ENCODE assay signal across 16 mouse cellular contexts in the genomic region with DNA sequence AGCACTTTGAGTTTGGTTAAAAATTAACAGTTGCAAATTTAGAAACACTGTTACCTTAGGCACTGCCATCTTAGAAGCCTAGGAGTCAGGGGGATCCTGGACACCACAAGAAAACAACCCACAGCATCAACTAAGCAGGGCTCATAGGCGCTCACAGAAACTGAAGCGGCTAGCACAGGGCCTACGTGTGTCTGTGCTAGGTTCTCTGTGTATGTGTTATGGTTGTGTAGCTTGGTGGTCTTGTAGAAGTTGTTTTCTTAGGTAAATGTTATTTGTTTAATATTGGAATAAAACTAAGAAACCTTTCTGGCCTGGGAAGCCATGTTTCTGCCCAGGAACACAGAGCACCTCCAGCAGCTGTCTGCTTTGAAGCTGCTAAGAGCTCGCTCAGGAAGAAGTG. TPM values are rescaled to one million over a fixed set of nuclear protein-coding genes. Genes with fewer than 3 reads are reported as not detected.
A peak's percentile ranks its signal among the peaks of the same experiment; 100 is the strongest.
DNase-seq lines count a peak whose midpoint lies in the region; ATAC-seq and TF ChIP-seq lines count a peak whose summit lies in the region.
"Had no signal": no experiment of that assay in that cellular context is flagged by ENCODE, and none has a peak within 500 bp of the region (broad histone marks: within the 10 kb centered on the region; RNA-seq: fewer than 3 reads in every experiment).

No protein-coding gene starts in this region.

- peaks cover 66% of the 10 kb centered on the region for H3K4me1 ChIP-seq in liver, embryonic 13.5 days (replicated peaks)
- peaks cover 38% of the 10 kb centered on the region for H3K4me1 ChIP-seq in bone marrow macrophage, adult 2 months (ENCODE audit: control insufficient read depth, insufficient read depth, low read length)
- H3K4me1 ChIP-seq in liver, postnatal 0 days (ENCODE audit: insufficient read depth): peaks cover 26% of the 10 kb centered on the region
- H3K4me1 ChIP-seq in forebrain, embryonic 13.5 days: peaks cover 21% of the 10 kb centered on the region

- no peaks in the 10 kb centered on the region for H3K27me3 ChIP-seq in liver, embryonic 13.5 days
- no peaks in the 10 kb centered on the region for H3K27me3 ChIP-seq in liver, postnatal 0 days (ENCODE audit: insufficient read depth, low read length)
- no peaks in the 10 kb centered on the region for H3K27me3 ChIP-seq in forebrain, embryonic 13.5 days
- H3K27me3 ChIP-seq: forebrain, embryonic 12.5 days; neural tube, embryonic 13.5 days had no signal

- no peak for TF ChIP-seq POLR2A in bone marrow macrophage, adult 2 months (IDR thresholded peaks at IDR 0.05; ENCODE audit: borderline replicate concordance, low read depth, low read length)

- peak overlapping the region; percentile 99 for H3K27ac ChIP-seq in gastrocnemius, adult 2 months
- peak overlapping the region; percentile 43 for H3K27ac ChIP-seq in liver, embryonic 13.5 days
- 0 out of 2 replicates have a peak overlapping the region, but pooled peaks have one; percentile 9 for H3K27ac ChIP-seq in bone marrow macrophage, adult 2 months (ENCODE audit: insufficient read depth, low read depth, low read length)
- H3K27ac ChIP-seq in liver, postnatal 0 days (ENCODE audit: low read depth): no peak overlapping the region; the same call in 1 of the 2 replicates
- no peak overlapping the region for H3K27ac ChIP-seq in forebrain, embryonic 13.5 days
- H3K27ac ChIP-seq: forebrain, embryonic 12.5 days; neural tube, embryonic 13.5 days had no signal

- intact Hi-C loops in gastrocnemius, adult 2 months (cut with DNase I): loop anchor here (5.0 kb wide), 1 partner anchor 43 kb away; the partner anchor contains the start of gene Lmod3

- no peaks in the 10 kb centered on the region for H3K9me3 ChIP-seq in liver, embryonic 13.5 days (replicated peaks)
- no peaks in the 10 kb centered on the region for H3K9me3 ChIP-seq in liver, postnatal 0 days (ENCODE audit: low read length)
- no peaks in the 10 kb centered on the region for H3K9me3 ChIP-seq in forebrain, embryonic 13.5 days (replicated peaks)
- H3K9me3 ChIP-seq: neural tube, embryonic 13.5 days had no signal

- peak overlapping the region; percentile 94 for H3K4me3 ChIP-seq in gastrocnemius, adult 2 months
- H3K4me3 ChIP-seq in liver, embryonic 13.5 days (replicated peaks): 0 out of 2 replicates have a peak overlapping the region, but pooled peaks have one; percentile 79
- no peak overlapping the region for H3K4me3 ChIP-seq in bone marrow macrophage, adult 2 months (ENCODE audit: insufficient read depth, low read length)
- no peak overlapping the region for H3K4me3 ChIP-seq in liver, postnatal 0 days (ENCODE audit: low read depth, low read length)
- no peak overlapping the region for H3K4me3 ChIP-seq in forebrain, embryonic 13.5 days
- H3K4me3 ChIP-seq: heart, adult 2 months; neural tube, embryonic 13.5 days had no signal

- ATAC-seq in liver, embryonic 13.5 days (ENCODE audit: low read depth): no peak
- no peak for ATAC-seq in liver, postnatal 0 days
- ATAC-seq in forebrain, embryonic 13.5 days: no peak

- DNase-seq in gastrocnemius, adult 2 months: no peak
- DNase-seq in gastrocnemius, postnatal 10 days: no peak
- DNase-seq in liver, embryonic 13.5 days: no peak
- no peak for DNase-seq in liver
- DNase-seq in liver, postnatal 0 days: no peak
- no peak for DNase-seq in MN1 (ENCODE audit: low spot score)
- DNase-seq: lung, postnatal 14 days had no signal

- no peak for TF ChIP-seq EP300 in liver, postnatal 0 days (IDR thresholded peaks at IDR 0.05; ENCODE audit: low read depth)

- peak overlapping the region; percentile 88 for H3K4me2 ChIP-seq in liver, embryonic 13.5 days
- peak overlapping the region; percentile 94 for H3K4me2 ChIP-seq in liver, postnatal 0 days (ENCODE audit: low read depth, low read length)
- no peak overlapping the region for H3K4me2 ChIP-seq in forebrain, embryonic 13.5 days

- H3K36me3 ChIP-seq in liver, embryonic 13.5 days: peaks cover 4% of the 10 kb centered on the region; the same call in 1 of the 2 replicates
- H3K36me3 ChIP-seq in liver, postnatal 0 days (replicated peaks; ENCODE audit: insufficient read depth, low read length): 0 out of 2 replicates have a peak, but pooled peaks cover 3% of the 10 kb centered on the region
- 0 out of 2 replicates have a peak, but pooled peaks cover 5% of the 10 kb centered on the region for H3K36me3 ChIP-seq in forebrain, embryonic 13.5 days (ENCODE audit: poor library complexity, severe bottlenecking)
- H3K36me3 ChIP-seq: forebrain, embryonic 12.5 days had no signal

- 81% methylated on average over 4 of the region's 4 CpGs for WGBS in liver, embryonic 13.5 days (ENCODE audit: insufficient replicate concordance)
- WGBS in liver, postnatal 0 days (ENCODE audit: insufficient replicate concordance): 74% methylated on average over 4 of the region's 4 CpGs
- WGBS in forebrain, embryonic 13.5 days: 83% methylated on average over 4 of the region's 4 CpGs

- H3K9ac ChIP-seq in liver, embryonic 13.5 days: no peak overlapping the region
- H3K9ac ChIP-seq in liver, postnatal 0 days (replicated peaks): no peak overlapping the region
- H3K9ac ChIP-seq in forebrain, embryonic 13.5 days: no peak overlapping the region
- H3K9ac ChIP-seq: forebrain, embryonic 12.5 days; neural tube, embryonic 13.5 days had no signal

- no peak for TF ChIP-seq CTCF in gastrocnemius, adult 2 months (IDR thresholded peaks at IDR 0.05)
- no peak for TF ChIP-seq CTCF in bone marrow macrophage, adult 2 months (IDR thresholded peaks at IDR 0.05; ENCODE audit: low read depth, low read length)
- no peak for TF ChIP-seq CTCF in liver, postnatal 0 days (IDR thresholded peaks at IDR 0.05; ENCODE audit: low read depth)

RNA-seq across cellular contexts. Expression of gene Arl6ip5, which starts 0.7 kb away (rescaled TPM):
- total RNA-seq in gastrocnemius, adult 2 months (2021): 100 to 1,000 TPM; 117 to 173 TPM
- 100 to 1,000 TPM; 238 to 249 TPM for total RNA-seq in gastrocnemius, postnatal 10 days (2021)
- 34.8 and 41.8 TPM in 2 replicates for polyA plus RNA-seq in liver, embryonic 13.5 days (2015; fragmentation: Nextera tagmentation; extraction: Ambion mirVana)
- 169 and 170 TPM in 2 replicates for polyA plus RNA-seq in bone marrow macrophage, adult 2 months (2012; ENCODE audit: insufficient read depth, insufficient read length, missing spikeins)
- polyA plus RNA-seq in liver, postnatal 0 days (2015; fragmentation: Nextera tagmentation; extraction: Ambion mirVana): 25.5 and 27.1 TPM in 2 replicates
- polyA plus RNA-seq in forebrain, embryonic 13.5 days (2015; fragmentation: Nextera tagmentation; extraction: Ambion mirVana): 81.1 and 83.9 TPM in 2 replicates

RNA-seq across cellular contexts. Expression of gene Uba3, which starts 4.3 kb away (rescaled TPM):
- total RNA-seq in gastrocnemius, adult 2 months (2021): 10 to 100 TPM; 32.7 to 43.1 TPM
- total RNA-seq in gastrocnemius, postnatal 10 days (2021): 10 to 100 TPM; 50.3 to 51.2 TPM
- polyA plus RNA-seq in liver, embryonic 13.5 days (2015; fragmentation: Nextera tagmentation; extraction: Ambion mirVana): 31.3 and 38.0 TPM in 2 replicates
- polyA plus RNA-seq in bone marrow macrophage, adult 2 months (2012; ENCODE audit: insufficient read depth, insufficient read length, missing spikeins): 36.9 and 38.7 TPM in 2 replicates
- polyA plus RNA-seq in liver, postnatal 0 days (2015; fragmentation: Nextera tagmentation; extraction: Ambion mirVana): 16.1 and 17.2 TPM in 2 replicates
- polyA plus RNA-seq in forebrain, embryonic 13.5 days (2015; fragmentation: Nextera tagmentation; extraction: Ambion mirVana): 97.9 and 99.9 TPM in 2 replicates

RNA-seq across cellular contexts. Expression of gene Tmf1, which starts 30.8 kb away (rescaled TPM):
- 10 to 100 TPM; 46.7 to 50.5 TPM for total RNA-seq in gastrocnemius, adult 2 months (2021)
- total RNA-seq in gastrocnemius, postnatal 10 days (2021): 10 to 100 TPM; 27.6 to 32.0 TPM
- 17.3 and 21.5 TPM in 2 replicates for polyA plus RNA-seq in liver, embryonic 13.5 days (2015; fragmentation: Nextera tagmentation; extraction: Ambion mirVana)
- 67.5 and 69.8 TPM in 2 replicates for polyA plus RNA-seq in bone marrow macrophage, adult 2 months (2012; ENCODE audit: insufficient read depth, insufficient read length, missing spikeins)
- polyA plus RNA-seq in liver, postnatal 0 days (2015; fragmentation: Nextera tagmentation; extraction: Ambion mirVana): 17.5 and 20.3 TPM in 2 replicates
- polyA plus RNA-seq in forebrain, embryonic 13.5 days (2015; fragmentation: Nextera tagmentation; extraction: Ambion mirVana): 41.0 and 43.1 TPM in 2 replicates

RNA-seq across cellular contexts. Expression of gene Lmod3, which starts 42.8 kb away (rescaled TPM):
- total RNA-seq in gastrocnemius, adult 2 months (2021): 100 to 1,000 TPM in 1 of 2 experiments, 10 to 100 TPM in 1; 95.4 to 186 TPM
- 100 to 1,000 TPM; 113 to 139 TPM for total RNA-seq in gastrocnemius, postnatal 10 days (2021)
- polyA plus RNA-seq in liver, embryonic 13.5 days (2015; fragmentation: Nextera tagmentation; extraction: Ambion mirVana): 0.14 and 0.22 TPM in 2 replicates
- polyA plus RNA-seq in bone marrow macrophage, adult 2 months (2012; ENCODE audit: insufficient read depth, insufficient read length, missing spikeins): not detected in 2 replicates
- polyA plus RNA-seq in liver, postnatal 0 days (2015; fragmentation: Nextera tagmentation; extraction: Ambion mirVana): 0.11 and 0.77 TPM in 2 replicates
- not detected in 2 replicates for polyA plus RNA-seq in forebrain, embryonic 13.5 days (2015; fragmentation: Nextera tagmentation; extraction: Ambion mirVana)
- total RNA-seq: adrenal gland, postnatal 36 days; megakaryocyte-erythroid progenitor cell, adult 5-6 weeks had no signal
- polyA plus RNA-seq: activated CD4-positive, CD25-positive, alpha-beta regulatory T cell, adult 4 months; kidney, embryonic 14.5 days had no signal

Comparison
In these comparisons a context has a peak if more than half of its experiments do, and no peak if none do; other contexts are left out.
1. H3K27ac ChIP-seq: peak in gastrocnemius, adult 2 months (single experiment), liver, embryonic 13.5 days (single experiment) and bone marrow macrophage, adult 2 months (single experiment); none in liver, postnatal 0 days (single experiment) and forebrain, embryonic 13.5 days (single experiment).
2. H3K4me3 ChIP-seq: peak in gastrocnemius, adult 2 months (single experiment) and liver, embryonic 13.5 days (single experiment); none in bone marrow macrophage, adult 2 months (single experiment), liver, postnatal 0 days (single experiment) and forebrain, embryonic 13.5 days (single experiment).